Mouse (Mus musculus): ENCODE measurements around the gene Dyrk1b. TPM values are rescaled to one million over a fixed set of nuclear protein-coding genes. Genes with fewer than 3 reads are reported as not detected.
"Not testable (repeated sequence)": the region's sequence is repeated elsewhere in the genome, so short reads cannot be mapped to it uniquely, and the experiment has no call there.

Gene Dyrk1b
- polyA plus RNA-seq (2014; fragmentation: Nextera tagmentation; extraction: Ambion mirVana), result 19.2 and 20.1 TPM in 2 replicates

DNA sequence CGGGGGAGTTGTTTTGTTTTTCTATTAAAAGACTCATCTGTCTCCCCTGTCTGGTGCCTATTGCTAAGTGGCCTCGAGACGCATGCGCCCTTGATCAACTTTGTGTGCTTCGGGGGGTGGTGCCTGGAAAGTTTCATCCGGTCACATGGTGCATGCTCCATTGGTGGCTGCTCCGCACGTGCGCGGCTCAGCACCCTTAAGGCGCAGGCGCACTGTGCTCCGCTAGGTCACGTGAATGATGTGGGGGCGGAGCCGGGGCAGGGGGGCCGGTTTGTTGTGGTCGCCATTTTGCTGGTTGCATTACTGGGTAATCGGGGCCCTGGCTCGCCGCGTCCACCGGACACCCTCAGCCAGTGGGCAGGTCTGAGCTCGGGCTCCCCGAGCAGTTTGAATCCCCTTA is at the start of gene Dyrk1b:
Gene Dyrk1b, plus strand, starts transcription at position 242 of the 400 bp plus-strand sequence.
- Histone ChIP-seq H3K9ac (ENCODE audit: low read length) (peak within 1 kb of the TSS; percentile 95), H3K27ac (replicated peaks; ENCODE audit: low read depth, low read length) (peak within 1 kb of the TSS; percentile 91), H3K4me3 (ENCODE audit: low read depth, low read length) (peak within 1 kb of the TSS; percentile 95), H3K27me3 (ENCODE audit: control insufficient read depth, insufficient read depth, low read length) (no peaks in the 10 kb centered on the region), H3K4me2 (ENCODE audit: low read depth, severe bottlenecking) (peak within 1 kb of the TSS; percentile 90), H3K9me3 (ENCODE audit: control insufficient read depth, low read length) (no peaks in the 10 kb centered on the region), H3K36me3 (ENCODE audit: control insufficient read depth, insufficient read depth, low read length) (peaks cover 31% of the 10 kb centered on the region; the same call in 1 of the 2 replicates), H3K4me1 (ENCODE audit: control insufficient read depth, insufficient read depth, low read length) (peaks cover 6% of the 10 kb centered on the region; the same call in 1 of the 2 replicates)
- peak; percentile 86 for ATAC-seq (ENCODE audit: insufficient number of reproducible peaks, low FRiP score, low TSS enrichment, low read depth)
- WGBS, result under 1% methylated on average over 25 of the region's 25 CpGs
- peak; percentile 99 for DNase-seq (ENCODE audit: low spot score)

DNA sequence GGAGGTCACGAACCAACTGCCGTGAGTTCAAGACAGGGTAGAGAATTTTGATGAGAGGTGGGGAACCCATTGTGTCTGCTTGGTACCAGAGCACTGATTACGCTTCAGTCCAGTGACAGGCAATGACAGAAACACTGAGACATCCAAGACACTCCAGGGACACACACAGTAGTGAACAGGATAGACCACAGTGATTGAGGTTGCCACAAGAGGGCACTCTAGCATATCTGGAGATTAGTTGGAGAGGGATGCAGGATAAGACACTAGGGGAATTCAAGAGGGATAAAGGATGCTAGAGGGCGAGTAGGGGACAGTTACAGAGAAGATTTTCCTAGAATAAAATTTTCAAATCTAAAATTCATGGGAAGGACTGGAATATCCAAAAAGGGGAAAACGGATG is 41.7 kb upstream of the Dyrk1b start:
- peak; percentile 51 for DNase-seq (ENCODE audit: low spot score)
- Histone ChIP-seq H3K9ac (ENCODE audit: low read length) (no peak overlapping the region), H3K4me3 (ENCODE audit: low read depth, low read length) (no peak overlapping the region), H3K27ac (replicated peaks; ENCODE audit: low read depth, low read length) (no peak overlapping the region), H3K36me3 (ENCODE audit: control insufficient read depth, insufficient read depth, low read length) (no peaks in the 10 kb centered on the region), H3K4me2 (ENCODE audit: low read depth, severe bottlenecking) (no peak overlapping the region), H3K4me1 (ENCODE audit: control insufficient read depth, insufficient read depth, low read length) (no peaks in the 10 kb centered on the region), H3K27me3 (ENCODE audit: control insufficient read depth, insufficient read depth, low read length) (no peaks in the 10 kb centered on the region), H3K9me3 (ENCODE audit: control insufficient read depth, low read length) (no peaks in the 10 kb centered on the region)
- 64% methylated on average over 5 of the region's 5 CpGs for WGBS
- ATAC-seq (ENCODE audit: insufficient number of reproducible peaks, low FRiP score, low TSS enrichment, low read depth), result no peak

DNA sequence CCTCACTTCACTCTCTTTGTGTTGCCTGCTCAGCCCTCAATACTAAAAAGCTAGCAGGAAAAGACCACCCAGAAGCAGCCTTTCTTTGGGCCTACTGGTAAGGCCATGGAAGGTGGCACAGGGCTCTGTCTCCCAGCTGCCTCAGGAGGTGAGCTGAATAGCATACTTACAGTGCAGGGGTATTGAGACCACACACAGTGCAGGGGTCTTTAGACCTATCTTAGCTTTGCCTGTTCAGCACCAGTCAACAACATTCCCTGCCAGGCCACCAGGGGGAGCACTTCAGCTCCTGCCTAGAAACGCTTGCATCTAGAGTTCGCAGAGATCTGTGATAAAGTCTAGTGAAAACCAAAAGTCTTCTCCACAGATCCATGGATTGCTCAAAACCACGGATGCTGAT is 31.0 kb upstream of the Dyrk1b start:
- DNase-seq (ENCODE audit: low spot score) (peak; percentile 84), ATAC-seq (ENCODE audit: insufficient number of reproducible peaks, low FRiP score, low TSS enrichment, low read depth) (peak; percentile 76; the same call in 1 of the 2 replicates)
- Histone ChIP-seq H3K9me3 (ENCODE audit: control insufficient read depth, low read length) (peaks cover 3% of the 10 kb centered on the region; the same call in 1 of the 2 replicates), H3K36me3 (ENCODE audit: control insufficient read depth, insufficient read depth, low read length) (no peaks in the 10 kb centered on the region), H3K27me3 (ENCODE audit: control insufficient read depth, insufficient read depth, low read length) (no peaks in the 10 kb centered on the region), H3K4me3 (ENCODE audit: low read depth, low read length) (no peak overlapping the region), H3K27ac (replicated peaks; ENCODE audit: low read depth, low read length) (no peak overlapping the region), H3K4me2 (ENCODE audit: low read depth, severe bottlenecking) (no peak overlapping the region), H3K4me1 (ENCODE audit: control insufficient read depth, insufficient read depth, low read length) (no peaks in the 10 kb centered on the region), H3K9ac (ENCODE audit: low read length) (no peak overlapping the region)
- WGBS, result 24% methylated on average over 3 of the region's 3 CpGs

DNA sequence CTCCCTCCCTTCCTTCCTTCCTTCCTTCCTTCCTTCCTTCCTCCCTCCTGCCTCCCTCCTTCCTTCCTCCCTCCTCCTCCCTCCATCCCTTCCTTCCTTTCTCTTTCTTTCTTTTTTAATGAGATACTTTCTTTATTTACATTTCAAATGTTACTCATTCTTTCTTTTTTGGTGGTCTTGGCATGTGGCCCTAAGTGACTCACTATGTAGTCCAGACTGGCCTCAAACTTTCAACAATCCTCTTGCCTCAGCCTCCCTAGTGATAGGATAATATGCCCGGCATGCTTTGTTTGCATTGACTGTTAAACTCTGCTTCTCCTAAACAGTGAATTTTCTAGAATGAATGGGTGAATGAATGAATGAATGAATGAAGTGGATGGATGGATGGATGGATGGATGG is 29.4 kb upstream of the Dyrk1b start:
- Histone ChIP-seq H3K9me3 (ENCODE audit: control insufficient read depth, low read length) (no peaks in the 10 kb centered on the region), H3K27me3 (ENCODE audit: control insufficient read depth, insufficient read depth, low read length) (no peaks in the 10 kb centered on the region), H3K9ac (ENCODE audit: low read length) (no peak overlapping the region), H3K4me2 (ENCODE audit: low read depth, severe bottlenecking) (no peak overlapping the region), H3K4me1 (ENCODE audit: control insufficient read depth, insufficient read depth, low read length) (no peaks in the 10 kb centered on the region), H3K36me3 (ENCODE audit: control insufficient read depth, insufficient read depth, low read length) (no peaks in the 10 kb centered on the region), H3K4me3 (ENCODE audit: low read depth, low read length) (no peak overlapping the region), H3K27ac (replicated peaks; ENCODE audit: low read depth, low read length) (no peak overlapping the region)
- ATAC-seq (ENCODE audit: insufficient number of reproducible peaks, low FRiP score, low TSS enrichment, low read depth) (no peak), DNase-seq (ENCODE audit: low spot score) (no peak)
- WGBS, result 88% methylated on average over 1 of the region's 1 CpGs

DNA sequence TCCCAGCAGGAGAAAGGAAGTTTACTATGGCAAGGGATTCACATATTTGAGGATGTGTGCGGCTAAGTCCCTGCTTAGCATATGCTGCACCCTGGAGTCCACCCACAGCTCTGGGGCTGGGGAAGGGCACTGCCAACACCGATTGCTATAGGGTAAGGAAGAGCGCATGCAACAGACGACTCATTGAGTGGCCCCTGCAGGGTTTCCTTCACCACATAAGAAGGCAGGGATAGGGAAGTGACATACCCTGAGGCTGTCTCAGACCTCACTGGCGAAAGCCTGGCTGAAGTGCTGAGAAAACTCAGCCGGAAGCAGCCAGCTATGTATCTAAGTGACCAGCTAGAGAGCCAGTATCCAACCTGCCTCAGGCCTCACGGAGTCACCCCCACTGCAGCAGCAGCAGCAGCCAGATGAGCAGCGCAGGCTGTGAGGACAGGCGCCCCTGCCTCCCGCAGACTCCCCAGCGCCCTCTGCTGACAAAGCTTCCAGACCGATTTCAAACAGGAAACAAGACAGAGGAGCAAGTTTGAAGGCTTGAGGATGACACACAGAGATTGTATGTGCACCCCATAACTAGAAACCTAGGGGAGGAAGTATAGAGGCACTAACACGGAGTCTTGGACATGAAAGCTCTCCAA is 27.6 kb upstream of the Dyrk1b start:
- Histone ChIP-seq H3K27ac (replicated peaks; ENCODE audit: low read depth, low read length) (no peak overlapping the region), H3K27me3 (ENCODE audit: control insufficient read depth, insufficient read depth, low read length) (no peaks in the 10 kb centered on the region), H3K4me3 (ENCODE audit: low read depth, low read length) (no peak overlapping the region), H3K9me3 (ENCODE audit: control insufficient read depth, low read length) (no peaks in the 10 kb centered on the region), H3K4me1 (ENCODE audit: control insufficient read depth, insufficient read depth, low read length) (no peaks in the 10 kb centered on the region), H3K36me3 (ENCODE audit: control insufficient read depth, insufficient read depth, low read length) (no peaks in the 10 kb centered on the region), H3K9ac (ENCODE audit: low read length) (no peak overlapping the region), H3K4me2 (ENCODE audit: low read depth, severe bottlenecking) (no peak overlapping the region)
- DNase-seq (ENCODE audit: low spot score) (peak; percentile 71), ATAC-seq (ENCODE audit: insufficient number of reproducible peaks, low FRiP score, low TSS enrichment, low read depth) (no peak)
- 21% methylated on average over 13 of the region's 13 CpGs for WGBS

DNA sequence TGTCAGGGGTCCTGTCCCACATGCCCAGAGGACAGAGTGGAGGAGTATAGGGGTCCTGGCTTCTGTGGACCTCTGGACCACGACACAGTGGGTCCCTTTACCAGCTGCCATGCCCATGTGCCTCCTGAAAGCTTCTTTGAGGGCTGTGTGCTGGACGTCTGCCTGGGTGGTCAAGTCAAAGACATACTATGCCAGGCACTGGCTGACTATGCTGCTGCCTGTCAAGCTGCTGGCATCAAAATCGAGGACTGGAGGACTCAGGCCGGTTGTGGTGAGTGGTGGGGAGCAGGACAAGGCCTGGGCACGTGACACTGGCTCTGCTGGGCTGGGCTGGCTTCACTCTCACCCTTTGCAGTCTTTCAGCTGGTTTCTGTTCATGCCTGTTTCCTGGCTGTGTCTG is 25.7 kb upstream of the Dyrk1b start:
- H3K27ac ChIP-seq (replicated peaks; ENCODE audit: low read depth, low read length); DNase-seq (ENCODE audit: low spot score); H3K4me2 ChIP-seq (ENCODE audit: low read depth, severe bottlenecking); H3K9me3 ChIP-seq (ENCODE audit: control insufficient read depth, low read length); H3K9ac ChIP-seq (ENCODE audit: low read length); H3K27me3 ChIP-seq (ENCODE audit: control insufficient read depth, insufficient read depth, low read length); ATAC-seq (ENCODE audit: insufficient number of reproducible peaks, low FRiP score, low TSS enrichment, low read depth); H3K4me3 ChIP-seq (ENCODE audit: low read depth, low read length); H3K36me3 ChIP-seq (ENCODE audit: control insufficient read depth, insufficient read depth, low read length); H3K4me1 ChIP-seq (ENCODE audit: control insufficient read depth, insufficient read depth, low read length): not testable (repeated sequence)
- 48% methylated on average over 4 of the region's 5 CpGs for WGBS

DNA sequence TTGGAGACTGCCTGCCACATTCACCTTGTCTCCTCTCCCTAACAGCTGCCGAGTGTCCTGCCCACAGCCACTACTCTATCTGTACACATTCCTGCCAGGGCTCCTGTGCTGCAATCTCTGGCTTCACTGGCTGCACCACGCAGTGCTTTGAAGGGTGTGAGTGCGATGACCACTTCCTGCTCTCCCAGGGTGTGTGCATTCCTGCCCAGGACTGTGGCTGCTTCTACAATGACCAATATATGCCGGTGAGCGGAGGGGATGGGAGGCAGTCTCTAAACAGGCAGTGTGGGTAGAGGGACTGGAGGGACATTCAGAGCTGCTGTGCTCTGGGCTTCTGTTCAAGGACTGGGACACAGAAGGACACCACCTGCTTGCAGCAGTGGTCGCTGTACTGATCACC is 20.0 kb upstream of the Dyrk1b start:
- no peak overlapping the region for H3K4me3 ChIP-seq (ENCODE audit: low read depth, low read length)
- no peaks in the 10 kb centered on the region for H3K27me3 ChIP-seq (ENCODE audit: control insufficient read depth, insufficient read depth, low read length)
- no peak for ATAC-seq (ENCODE audit: insufficient number of reproducible peaks, low FRiP score, low TSS enrichment, low read depth)
- WGBS, result 51% methylated on average over 6 of the region's 6 CpGs
- H3K4me1 ChIP-seq (ENCODE audit: control insufficient read depth, insufficient read depth, low read length), result no peaks in the 10 kb centered on the region
- no peak overlapping the region for H3K4me2 ChIP-seq (ENCODE audit: low read depth, severe bottlenecking)
- no peak for DNase-seq (ENCODE audit: low spot score)
- H3K36me3 ChIP-seq (ENCODE audit: control insufficient read depth, insufficient read depth, low read length), result no peaks in the 10 kb centered on the region
- no peak overlapping the region for H3K27ac ChIP-seq (replicated peaks; ENCODE audit: low read depth, low read length)
- H3K9me3 ChIP-seq (ENCODE audit: control insufficient read depth, low read length), result no peaks in the 10 kb centered on the region
- no peak overlapping the region for H3K9ac ChIP-seq (ENCODE audit: low read length)

DNA sequence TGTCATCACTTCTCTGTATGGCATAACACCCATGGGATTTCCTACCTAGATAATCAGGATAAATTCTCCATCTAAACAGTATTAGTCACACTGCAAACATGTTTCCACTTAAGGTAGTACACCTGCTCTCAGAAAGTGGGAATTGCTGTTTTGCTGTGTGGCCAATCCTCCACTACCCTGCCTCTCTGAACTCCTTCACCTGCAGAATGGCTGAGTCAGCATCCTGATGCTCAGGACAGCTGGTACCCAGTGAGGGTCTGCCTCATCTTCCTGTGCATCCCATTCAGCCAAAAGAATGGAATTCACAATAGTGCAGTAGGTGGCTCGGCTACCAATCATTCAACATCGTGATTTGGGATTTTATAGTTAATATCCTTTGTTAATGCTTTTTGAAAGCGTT is 19.4 kb upstream of the Dyrk1b start:
- Histone ChIP-seq H3K4me1 (ENCODE audit: control insufficient read depth, insufficient read depth, low read length) (no peaks in the 10 kb centered on the region), H3K9ac (ENCODE audit: low read length) (no peak overlapping the region), H3K4me3 (ENCODE audit: low read depth, low read length) (no peak overlapping the region), H3K27me3 (ENCODE audit: control insufficient read depth, insufficient read depth, low read length) (no peaks in the 10 kb centered on the region), H3K4me2 (ENCODE audit: low read depth, severe bottlenecking) (no peak overlapping the region), H3K9me3 (ENCODE audit: control insufficient read depth, low read length) (no peaks in the 10 kb centered on the region), H3K36me3 (ENCODE audit: control insufficient read depth, insufficient read depth, low read length) (no peaks in the 10 kb centered on the region), H3K27ac (replicated peaks; ENCODE audit: low read depth, low read length) (no peak overlapping the region)
- 86% methylated on average over 3 of the region's 3 CpGs for WGBS
- DNase-seq (ENCODE audit: low spot score) (no peak), ATAC-seq (ENCODE audit: insufficient number of reproducible peaks, low FRiP score, low TSS enrichment, low read depth) (no peak)
